Mouse (Mus musculus): ENCODE measurements around the gene Trim52. TPM values are rescaled to one million over a fixed set of nuclear protein-coding genes. Genes with fewer than 3 reads are reported as not detected.
"Not testable (repeated sequence)": the region's sequence is repeated elsewhere in the genome, so short reads cannot be mapped to it uniquely, and the experiment has no call there.

Trim52 gene
- not detected for total RNA-seq (2022)

- no peak for DNase-seq (ENCODE audit: low spot score in 2 of 2)
These were observed at the start of gene Trim52 for GRCm38 (mm10) chr14:106105980-106106379. TSS of gene Trim52 (plus strand) at chr14:106106198.

GRCm38 (mm10) chr14:106072608-106073007 is 33.4 kb upstream of the Trim52 start:
- no peak for DNase-seq (ENCODE audit: low spot score in 2 of 2)

- DNase-seq (ENCODE audit: low spot score in 2 of 2) = peak; percentile 28 to 57
These were observed 30.6 kb upstream of the Trim52 start for GRCm38 (mm10) chr14:106075181-106076064.

- no peak for DNase-seq (ENCODE audit: low spot score in 2 of 2)
These were observed 17.4 kb upstream of the Trim52 start for GRCm38 (mm10) chr14:106088480-106089037.

DNA sequence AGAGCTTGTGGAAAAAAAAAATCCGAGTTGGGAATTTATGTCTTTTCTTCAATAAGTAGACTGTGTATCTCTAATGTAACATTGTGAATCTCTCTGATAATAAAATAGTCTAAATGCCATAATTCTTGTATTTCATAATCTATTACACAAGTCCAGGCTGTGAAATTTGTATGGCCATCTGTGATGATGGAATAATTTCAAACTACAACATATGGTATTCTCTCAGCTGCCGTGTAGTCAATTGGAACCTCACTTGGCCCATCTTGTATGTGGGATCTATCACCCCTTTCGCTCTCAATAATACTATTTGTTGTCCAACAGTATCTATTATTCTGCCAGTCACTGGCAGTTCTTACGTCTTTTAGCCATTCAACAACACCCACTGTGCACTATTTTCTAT is 9.2 kb upstream of the Trim52 start:
- DNase-seq (ENCODE audit: low spot score in 2 of 2) = no peak

GRCm38 (mm10) chr14:106100858-106101257 is 5.1 kb upstream of the Trim52 start:
- no peak for DNase-seq (ENCODE audit: low spot score in 2 of 2)

DNA sequence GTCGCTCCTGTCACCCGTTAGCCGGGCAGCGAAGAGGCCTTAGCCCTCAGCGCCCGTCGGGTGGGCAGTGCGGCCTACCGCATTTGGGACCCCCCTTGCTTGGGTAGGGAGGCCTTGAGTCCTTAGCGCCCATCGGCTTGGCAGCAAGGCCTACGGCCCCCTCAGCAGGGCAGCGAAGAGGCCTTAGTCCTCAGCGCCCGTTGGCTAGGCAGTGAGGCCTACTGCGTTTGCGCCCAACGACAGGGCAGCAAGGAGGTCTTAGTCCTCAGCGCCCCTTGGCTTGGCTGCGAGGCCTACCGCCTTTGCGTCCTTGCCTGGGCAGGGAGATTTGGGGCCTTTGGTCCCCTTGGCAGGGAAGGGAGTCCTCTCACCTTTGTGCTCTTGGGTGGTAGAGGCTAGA is 427 bp downstream of the Trim52 start:
- DNase-seq (ENCODE audit: low spot score in 2 of 2) = no peak

GRCm38 (mm10) chr14:106119371-106119770 is 13.4 kb downstream of the Trim52 start:
- no peak for DNase-seq (ENCODE audit: low spot score in 2 of 2)

DNA sequence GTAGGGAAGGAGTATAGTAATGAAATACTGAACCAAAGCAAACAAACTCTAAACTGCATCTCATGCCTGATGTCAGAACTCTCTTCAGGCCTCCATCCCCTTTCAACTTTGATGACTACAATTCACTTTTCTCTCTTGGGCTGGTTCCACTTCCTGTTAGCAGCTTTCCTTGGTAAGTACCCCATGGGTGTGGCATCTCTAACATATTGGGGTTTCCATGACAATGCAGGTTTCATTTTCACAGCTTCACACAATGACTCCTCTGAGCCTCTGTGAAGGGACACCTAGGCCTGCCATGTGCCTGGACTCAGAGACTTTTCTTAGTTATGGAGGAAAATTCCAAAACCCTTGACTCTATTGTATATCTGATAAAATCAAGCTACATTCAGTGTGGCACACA is 30.3 kb downstream of the Trim52 start:
- no peak for DNase-seq (ENCODE audit: low spot score in 2 of 2)

DNA sequence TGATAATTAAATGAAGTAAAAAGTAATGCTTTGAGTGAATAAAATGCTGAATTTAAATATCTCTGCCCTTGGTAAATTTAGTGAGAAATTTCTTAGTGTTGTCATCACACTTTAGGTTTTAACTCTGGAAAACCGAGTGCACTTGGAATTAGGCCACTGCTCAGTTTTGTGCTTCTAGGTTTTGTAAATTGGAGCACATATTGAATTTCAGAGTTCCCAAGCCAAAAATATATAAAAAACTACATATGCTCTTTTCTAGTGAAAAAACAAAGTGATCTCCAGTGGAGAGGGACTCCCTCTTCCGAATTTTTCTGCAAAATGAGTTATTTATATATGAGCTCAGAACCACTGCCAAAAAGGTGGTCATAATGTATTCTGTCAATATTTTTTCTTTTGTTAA is 45.2 kb downstream of the Trim52 start:
- DNase-seq (ENCODE audit: low spot score in 2 of 2) = no peak

- no peak for DNase-seq (ENCODE audit: low spot score in 2 of 2)
These were observed 49.0 kb downstream of the Trim52 start for GRCm38 (mm10) chr14:106154879-106155576.

DNA sequence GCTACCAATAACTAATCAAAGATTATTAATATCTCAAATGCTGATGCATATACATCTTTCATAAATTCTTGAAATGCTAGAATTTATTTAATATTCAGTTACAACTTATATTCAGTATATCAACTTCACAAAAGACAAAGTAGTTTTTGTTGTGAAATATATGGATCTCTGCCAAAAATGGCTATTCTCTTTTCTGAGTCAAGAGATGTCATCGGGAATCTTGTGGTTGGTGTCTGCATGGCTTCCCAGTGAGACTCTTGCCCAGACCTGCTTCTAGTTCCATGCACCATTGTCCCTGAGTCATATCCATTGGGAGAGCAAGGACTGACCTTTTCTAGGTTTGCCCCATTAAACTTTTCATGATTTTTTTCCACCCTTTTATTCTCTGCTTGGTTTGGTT is 50.5 kb downstream of the Trim52 start:
- no peak for DNase-seq (ENCODE audit: low spot score in 2 of 2)

GRCm38 (mm10) chr14:106162331-106162730 is 56.3 kb downstream of the Trim52 start:
- no peak for DNase-seq (ENCODE audit: low spot score in 2 of 2)

DNA sequence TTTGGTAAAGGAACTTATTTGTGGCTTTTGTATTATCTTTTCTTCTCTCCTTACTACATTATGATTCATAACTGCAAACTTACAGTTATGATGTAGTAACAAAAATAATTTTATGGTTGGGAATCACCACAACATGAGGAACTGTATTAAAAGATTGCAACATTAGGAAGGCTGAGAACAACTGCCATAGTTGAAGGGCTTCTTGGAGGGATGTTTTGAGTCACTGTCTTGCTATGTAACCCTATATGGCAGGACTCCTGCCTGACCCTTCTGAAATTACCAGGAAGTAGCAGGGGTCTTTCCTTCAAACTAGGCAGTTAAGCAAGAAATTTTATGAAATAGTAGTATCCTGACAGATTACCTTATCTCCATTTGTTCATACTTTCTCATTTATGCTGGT is 57.2 kb downstream of the Trim52 start:
- DNase-seq (ENCODE audit: low spot score in 2 of 2) = no peak

DNA sequence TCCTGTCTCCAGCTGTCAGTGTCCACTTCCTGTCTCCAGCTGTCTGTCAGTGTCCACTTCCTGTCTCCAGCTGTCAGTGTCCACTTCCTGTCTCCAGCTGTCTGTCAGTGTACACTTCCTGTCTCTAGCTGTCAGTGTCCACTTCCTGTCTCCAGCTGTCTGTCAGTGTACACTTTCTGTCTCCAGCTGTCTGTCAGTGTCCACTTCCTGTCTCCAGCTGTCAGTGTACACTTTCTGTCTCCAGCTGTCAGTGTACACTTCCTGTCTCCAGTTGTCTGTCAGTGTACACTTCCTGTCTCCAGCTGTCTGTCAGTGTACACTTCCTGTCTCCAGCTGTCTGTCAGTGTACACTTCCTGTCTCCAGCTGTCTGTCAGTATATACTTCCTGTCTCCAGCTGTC is 57.9 kb downstream of the Trim52 start:
- DNase-seq (ENCODE audit: low spot score in 2 of 2) = not testable (repeated sequence)

DNA sequence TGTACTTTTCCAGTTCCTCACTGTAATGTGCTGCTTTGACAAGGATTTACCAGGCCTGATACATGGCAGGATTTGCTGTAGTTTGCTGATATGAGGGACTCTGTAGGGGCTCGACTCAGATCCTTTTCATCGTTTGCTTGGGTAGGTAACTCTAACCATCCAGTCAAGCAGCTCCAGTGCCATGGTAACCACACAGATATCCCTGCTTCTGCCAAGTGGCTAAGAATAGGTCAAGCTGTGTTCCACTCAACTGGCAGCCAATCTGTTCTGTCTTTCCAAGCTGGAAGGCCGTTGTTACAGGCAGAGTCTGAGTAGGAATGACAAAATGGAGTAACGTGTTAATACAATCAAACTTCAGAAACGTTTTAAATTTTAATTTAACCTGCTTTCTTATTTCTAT is 70.9 kb downstream of the Trim52 start:
- DNase-seq (ENCODE audit: low spot score in 2 of 2) = peak; percentile 27 to 40

DNA sequence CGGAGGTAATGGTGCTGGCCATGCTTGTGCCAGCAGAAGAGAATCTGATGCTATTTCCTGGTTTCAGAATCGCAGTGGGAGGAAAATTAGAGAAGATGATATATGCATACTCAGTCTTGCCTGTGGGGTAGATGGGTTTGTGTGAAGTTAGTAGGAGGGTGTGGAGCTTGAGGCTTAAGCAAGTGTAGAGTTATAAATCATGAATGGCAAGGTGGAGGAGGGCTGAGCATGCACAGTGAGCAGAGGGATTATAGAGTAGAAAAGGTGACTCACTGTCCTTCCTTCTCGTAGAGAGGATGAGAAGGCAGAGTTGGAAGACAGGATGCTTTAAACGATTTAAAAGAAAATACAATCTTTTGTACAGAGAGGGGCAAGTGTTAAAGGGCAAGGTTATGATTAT is 72.2 kb downstream of the Trim52 start:
- no peak for DNase-seq (ENCODE audit: low spot score in 2 of 2)

- no peak for DNase-seq (ENCODE audit: low spot score in 2 of 2)
These were observed 73.2 kb downstream of the Trim52 start for GRCm38 (mm10) chr14:106179102-106179727.

- no peak for DNase-seq (ENCODE audit: low spot score in 2 of 2)
These were observed 73.7 kb downstream of the Trim52 start for GRCm38 (mm10) chr14:106179728-106180125.

GRCm38 (mm10) chr14:106180616-106181015 is 74.6 kb downstream of the Trim52 start:
- DNase-seq (ENCODE audit: low spot score in 2 of 2) = no peak

GRCm38 (mm10) chr14:106183985-106184384 is 78.0 kb downstream of the Trim52 start:
- DNase-seq (ENCODE audit: low spot score in 2 of 2) = no peak
